Comparison of ENCODE assay signal across 14 mouse cellular contexts in genomic region chr7:105772331-105772730, GRCm38 (mm10). TPM values are rescaled to one million over a fixed set of nuclear protein-coding genes. Genes with fewer than 3 reads are reported as not detected.
"Had no signal": no experiment of that assay in that cellular context is flagged by ENCODE, and none has a peak within 500 bp of the region (broad histone marks: within the 10 kb centered on the region; RNA-seq: fewer than 3 reads in every experiment).

No protein-coding gene starts in this region.

- DNase-seq: cerebellum, adult 8-10 months; cerebellum, adult 9-10 months; cerebellum, adult 9-11 months; cerebellum, postnatal 36 days; embryo, embryonic 11 days; forebrain, postnatal 0 days; gastrocnemius, adult 2 months; gastrocnemius, postnatal 10 days; gastrocnemius, postnatal 14 days; gastrocnemius, postnatal 25 days; gastrocnemius, postnatal 36 days; heart, adult 18-20 months; heart, adult 2 months had no signal

RNA-seq across cellular contexts. Expression of gene Dchs1, which starts 15.1 kb away (rescaled TPM):
- total RNA-seq: granulocyte monocyte progenitor cell, adult 5-6 weeks had no signal
